Mouse (Mus musculus): Measurements from ENCODE around the gene Dnajb9.
"Not testable (repeated sequence)": the region's sequence is repeated elsewhere in the genome, so short reads cannot be mapped to it uniquely, and the experiment has no call there.

Dnajb9 gene

DNA sequence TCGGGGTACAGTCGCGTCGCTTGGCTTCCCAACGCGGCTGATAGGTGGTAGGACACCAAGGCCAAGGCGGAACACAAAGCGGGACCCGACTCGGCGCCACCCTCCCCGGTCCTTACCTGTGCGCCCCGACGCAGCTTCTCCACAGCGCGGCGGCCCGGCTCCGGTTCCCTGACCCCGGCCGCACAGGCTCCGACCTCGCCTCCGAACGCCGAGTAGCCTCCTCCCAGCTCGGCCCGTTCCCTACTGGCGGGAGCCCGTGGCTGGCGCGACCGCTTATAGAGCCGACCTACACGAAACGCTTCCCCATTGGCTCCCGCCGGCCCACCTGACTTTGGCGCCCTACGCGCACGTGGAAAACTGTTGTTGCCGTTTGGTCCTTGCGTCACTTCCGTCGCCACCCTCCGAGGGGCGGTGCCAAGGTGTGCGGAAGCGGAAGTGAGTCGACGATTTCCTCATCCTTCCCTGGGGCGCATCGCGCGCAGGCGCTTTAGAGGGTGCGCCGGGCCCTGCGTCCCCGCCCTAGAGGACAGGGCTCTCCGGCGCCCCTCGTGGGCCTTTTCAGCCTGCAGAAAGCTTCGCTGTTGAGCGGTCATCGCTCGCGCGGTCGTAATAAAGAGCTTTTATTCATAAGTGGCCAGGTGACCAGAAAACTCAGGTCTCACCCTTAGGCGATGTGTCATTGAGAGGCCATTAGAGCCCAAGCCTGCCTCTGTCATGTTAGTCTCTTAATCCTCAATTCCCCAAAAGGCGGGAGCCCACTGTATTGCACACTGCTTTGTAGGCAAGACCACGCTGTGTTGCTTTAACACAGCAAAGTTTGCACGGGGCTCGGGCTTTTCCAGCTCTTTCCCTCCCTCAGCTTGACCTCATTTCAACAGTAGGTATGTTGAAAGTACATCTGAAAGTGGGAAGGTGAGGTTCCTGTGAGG is at the start of gene Dnajb9:
Gene Dnajb9 (minus strand): TSS at position 503 of the 929 bp plus-strand sequence.
- peak; percentile 99 for DNase-seq (ENCODE audit: low spot score)

GRCm38 (mm10) chr12:44248309-44248977 is 38.3 kb upstream of the Dnajb9 start:
- no peak for DNase-seq (ENCODE audit: low spot score)

DNA sequence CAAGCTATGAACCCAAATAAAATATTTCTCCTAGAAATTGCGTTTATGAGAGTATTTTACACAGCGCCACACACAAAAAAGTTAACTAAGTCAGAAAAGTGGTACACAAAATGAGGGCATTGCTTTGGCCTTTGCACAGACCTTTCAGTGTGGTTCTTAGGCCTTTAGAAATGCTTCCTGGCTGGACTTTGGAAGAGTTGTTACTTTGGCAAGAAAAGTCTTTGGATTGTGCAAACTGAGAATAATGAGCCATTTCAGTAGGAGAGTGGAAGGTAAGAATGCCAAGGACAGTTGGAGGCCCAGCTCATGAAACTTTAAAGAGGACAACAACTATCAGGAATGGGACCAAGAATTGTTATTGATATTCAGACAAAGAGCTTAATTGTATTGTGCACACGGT is 35.6 kb upstream of the Dnajb9 start:
- no peak for DNase-seq (ENCODE audit: low spot score)

- no peak for DNase-seq (ENCODE audit: low spot score)
These were observed 32.3 kb upstream of the Dnajb9 start for GRCm38 (mm10) chr12:44242407-44242806.

GRCm38 (mm10) chr12:44241090-44241489 is 31.0 kb upstream of the Dnajb9 start:
- no peak for DNase-seq (ENCODE audit: low spot score)

- DNase-seq (ENCODE audit: low spot score): no peak
These were observed 14.5 kb upstream of the Dnajb9 start for GRCm38 (mm10) chr12:44224650-44225049.

DNA sequence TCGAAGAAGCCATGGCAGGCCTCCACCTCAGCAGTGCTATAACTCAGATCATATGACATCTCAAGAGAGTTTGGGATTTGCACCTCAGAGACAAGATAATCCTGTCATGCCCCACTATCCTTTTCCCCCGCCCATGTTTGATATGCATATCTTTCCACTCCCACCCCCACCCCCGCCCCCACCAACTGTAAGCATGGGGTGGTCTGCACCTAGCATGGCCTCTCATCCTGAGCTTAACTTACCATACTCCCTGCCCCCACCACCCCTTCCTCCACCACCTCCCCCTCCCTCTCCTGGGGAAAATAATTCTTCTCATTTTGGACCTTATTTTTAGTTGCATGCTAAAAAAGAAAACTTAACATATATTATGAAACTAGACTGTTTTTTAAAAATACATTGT is 12.9 kb upstream of the Dnajb9 start:
- no peak for DNase-seq (ENCODE audit: low spot score)

- no peak for DNase-seq (ENCODE audit: low spot score)
These were observed 11.7 kb upstream of the Dnajb9 start for GRCm38 (mm10) chr12:44221651-44222356.

GRCm38 (mm10) chr12:44221070-44221469 is 10.9 kb upstream of the Dnajb9 start, which contains the start of gene Pnpla8:
Pnpla8 (plus strand) TSS chr12:44221370.
- DNase-seq (ENCODE audit: low spot score): not testable (repeated sequence)

GRCm38 (mm10) chr12:44211555-44211954 is 1.4 kb upstream of the Dnajb9 start:
- DNase-seq (ENCODE audit: low spot score): no peak

GRCm38 (mm10) chr12:44209141-44209823 is 844 bp downstream of the Dnajb9 start:
- no peak for DNase-seq (ENCODE audit: low spot score)

- DNase-seq (ENCODE audit: low spot score): no peak
These were observed 12.1 kb downstream of the Dnajb9 start for GRCm38 (mm10) chr12:44197873-44198525.

DNA sequence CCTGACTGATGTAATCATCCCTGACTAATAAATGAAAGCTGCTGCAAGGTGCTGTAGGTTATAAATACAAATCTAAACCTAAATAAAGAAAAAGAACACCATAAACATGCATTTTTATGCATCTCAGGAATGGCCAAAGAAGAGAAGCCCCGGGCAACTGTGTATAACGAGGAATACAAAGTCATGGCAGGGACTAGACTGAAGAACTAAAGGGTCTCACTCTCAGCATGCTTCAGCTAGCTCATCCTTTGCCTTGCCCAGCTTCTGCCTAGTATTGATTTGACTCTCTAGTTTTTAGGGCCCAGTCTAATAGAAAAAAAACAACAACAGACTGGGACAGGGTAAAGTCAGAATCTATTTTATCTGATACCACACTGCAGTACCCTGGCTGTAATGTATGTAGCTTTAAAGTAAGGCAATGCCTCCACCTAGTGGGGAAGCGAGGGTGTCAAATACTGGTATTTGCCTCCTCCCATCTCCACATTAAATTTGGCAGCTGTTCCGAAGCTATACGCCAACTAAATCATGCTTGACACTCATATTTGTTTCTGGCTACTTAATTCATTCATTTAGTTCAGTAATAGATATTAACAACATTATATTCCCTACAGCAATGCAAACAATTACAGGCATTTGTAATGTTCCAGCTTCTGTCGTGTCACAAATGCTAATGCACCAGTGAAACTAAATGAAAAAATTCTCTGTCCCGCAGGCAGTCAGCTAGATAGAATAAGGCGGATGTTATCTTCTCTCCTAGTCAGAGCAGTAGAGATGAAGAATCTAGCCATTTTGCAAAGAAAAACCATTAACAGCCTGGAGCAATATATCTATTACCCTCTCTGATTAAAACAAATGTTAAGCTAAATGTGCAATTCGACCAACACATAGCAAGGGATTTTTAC is 28.8 kb downstream of the Dnajb9 start:
- peak; percentile 70 for DNase-seq (ENCODE audit: low spot score)

DNA sequence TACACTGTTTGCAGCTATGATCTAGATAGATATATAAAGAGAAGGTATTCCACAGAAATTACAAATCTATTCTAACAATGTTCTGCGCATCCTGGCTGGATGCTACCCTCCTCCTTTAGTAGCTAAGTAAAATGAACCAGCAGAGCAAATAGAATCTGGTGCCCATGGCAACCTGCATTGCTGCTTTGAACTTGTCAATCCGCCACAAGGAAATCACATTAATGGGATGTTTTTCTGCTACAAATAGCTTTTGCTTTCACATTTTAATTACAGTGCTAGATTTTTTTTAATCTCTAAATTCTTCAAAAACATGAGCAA is 33.1 kb downstream of the Dnajb9 start:
- DNase-seq (ENCODE audit: low spot score): peak; percentile 10

DNA sequence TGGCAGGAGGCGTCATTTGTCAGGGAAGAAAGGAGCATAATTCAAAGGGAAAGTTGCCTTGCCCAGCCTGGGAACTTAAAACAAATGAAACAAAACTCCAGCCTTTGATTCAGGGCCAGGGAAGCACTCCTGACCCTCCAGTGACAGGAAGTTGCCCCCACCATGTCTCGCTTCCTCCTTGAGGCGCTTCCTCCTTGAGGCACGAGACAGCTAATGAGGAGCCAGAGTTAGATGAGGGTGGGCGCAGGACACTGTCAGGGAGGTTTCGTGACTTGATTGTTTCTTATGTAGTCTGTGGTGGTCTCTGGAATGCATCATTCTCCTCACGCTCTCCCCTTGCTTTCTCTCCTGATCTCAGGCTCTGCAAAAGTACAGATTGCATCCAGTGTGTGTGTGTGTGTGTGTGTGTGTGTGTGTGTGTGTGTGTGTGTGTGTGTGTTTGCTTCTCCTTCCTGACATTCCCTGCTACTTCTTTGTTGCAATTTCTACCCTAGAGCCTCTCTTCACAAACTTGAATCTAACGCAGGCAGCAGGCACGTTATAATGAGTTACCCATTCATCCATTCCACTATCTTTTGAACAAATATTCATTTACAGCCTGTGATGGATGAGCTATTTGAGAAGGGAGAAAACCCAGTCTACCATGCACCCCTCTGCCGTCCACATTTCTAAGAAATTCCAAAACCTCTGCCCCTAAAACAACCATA is 33.6 kb downstream of the Dnajb9 start:
- DNase-seq (ENCODE audit: low spot score): no peak

GRCm38 (mm10) chr12:44166949-44167348 is 43.2 kb downstream of the Dnajb9 start:
- DNase-seq (ENCODE audit: low spot score): peak; percentile 93

GRCm38 (mm10) chr12:44159349-44159748 is 50.8 kb downstream of the Dnajb9 start:
- DNase-seq (ENCODE audit: low spot score): no peak

All from layer of hippocampus, adult 9-10 months (tissue).